In genomic region chr10:7060326-7060725, GRCm38 (mm10) we compare ENCODE assay signal across 18 mouse cellular contexts. TPM values are rescaled to one million over a fixed set of nuclear protein-coding genes. Genes with fewer than 3 reads are reported as not detected.
"Had no signal": no experiment of that assay in that cellular context is flagged by ENCODE, and none has a peak within 500 bp of the region (broad histone marks: within the 10 kb centered on the region; RNA-seq: fewer than 3 reads in every experiment).

No protein-coding gene starts in this region.

- ATAC-seq: liver, postnatal 0 days; lung, postnatal 0 days; midbrain, embryonic 13.5 days; midbrain, embryonic 16.5 days had no signal

- H3K4me3 ChIP-seq: liver, embryonic 15.5 days; lung, embryonic 15.5 days; midbrain, embryonic 10.5 days; midbrain, embryonic 13.5 days; myocyte; neural tube, embryonic 13.5 days; neural tube, embryonic 15.5 days had no signal

- H3K9me3 ChIP-seq: liver, embryonic 15.5 days; lung, embryonic 15.5 days; midbrain, embryonic 10.5 days; midbrain, embryonic 13.5 days; neural tube, embryonic 13.5 days; neural tube, embryonic 15.5 days had no signal

- H3K4me2 ChIP-seq: liver, embryonic 15.5 days; lung, embryonic 15.5 days; midbrain, embryonic 13.5 days; neural tube, embryonic 13.5 days; neural tube, embryonic 15.5 days had no signal

- DNase-seq: liver, postnatal 0 days; lung, adult 2 months; lung, postnatal 14 days; lung, postnatal 36 days; right cerebral cortex, postnatal 14 days; thymus, adult 18-20 months; thymus, postnatal 14 days; thymus, postnatal 36 days had no signal

- H3K9ac ChIP-seq: liver, embryonic 15.5 days; liver, postnatal 0 days; lung, embryonic 15.5 days; midbrain, embryonic 13.5 days; neural tube, embryonic 13.5 days; neural tube, embryonic 15.5 days had no signal

- H3K36me3 ChIP-seq: liver, embryonic 15.5 days; lung, embryonic 15.5 days; midbrain, embryonic 10.5 days; midbrain, embryonic 13.5 days; neural tube, embryonic 13.5 days; neural tube, embryonic 15.5 days had no signal

- H3K27ac ChIP-seq: liver, embryonic 15.5 days; lung, embryonic 15.5 days; macrophage; midbrain, embryonic 10.5 days; midbrain, embryonic 13.5 days; neural tube, embryonic 13.5 days; neural tube, embryonic 15.5 days had no signal

- H3K4me1 ChIP-seq: liver, embryonic 15.5 days; lung, embryonic 15.5 days; midbrain, embryonic 13.5 days; neural tube, embryonic 13.5 days; neural tube, embryonic 15.5 days had no signal

- H3K27me3 ChIP-seq: liver, embryonic 15.5 days; lung, embryonic 15.5 days; midbrain, embryonic 13.5 days; neural tube, embryonic 13.5 days; neural tube, embryonic 15.5 days had no signal

RNA-seq across cellular contexts. Expression of gene Ipcef1, which starts 8.0 kb away (rescaled TPM):
- polyA plus RNA-seq: myocyte had no signal
